Mouse (Mus musculus) liver, postnatal 0 days (tissue): Measurements from ENCODE around the gene Atp6v1g1.

Experiments used
- CTCF ChIP-seq: sonication (generic); IDR thresholded peaks from 2 replicates; pipeline ENCODE4 v1.5.1; 2016; ENCODE audit warnings: antibody characterized with exemption, low read depth
- EP300 ChIP-seq: IDR thresholded peaks from 2 replicates; pipeline ENCODE4 v1.6.1; 2016; ENCODE audit warnings: antibody characterized with exemption, low read depth, mild to moderate bottlenecking

DNA sequence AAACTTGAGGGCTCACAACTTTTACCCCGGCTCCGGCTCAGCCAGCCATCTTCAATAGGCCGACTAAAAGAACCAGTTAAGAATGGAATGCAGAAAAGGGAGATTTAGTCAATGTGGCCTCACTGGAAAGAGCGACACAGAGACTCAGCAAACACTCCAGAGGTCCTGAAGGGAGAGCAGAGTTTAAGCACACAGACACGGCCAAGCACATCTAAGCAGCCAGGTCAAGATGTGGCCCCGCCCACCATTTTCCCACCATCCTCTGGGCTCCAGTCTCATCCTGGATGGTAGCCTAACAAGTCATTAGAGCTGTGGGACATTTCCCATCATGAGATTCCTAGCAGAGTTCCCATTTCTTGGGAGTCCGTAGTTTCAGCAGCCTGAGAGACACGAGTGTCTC lies 24.8 kb downstream of the Atp6v1g1 start:
- TF ChIP-seq CTCF (no peak), EP300 (no peak)
